8 mouse cellular contexts compared by ENCODE assay signal in the genomic region with DNA sequence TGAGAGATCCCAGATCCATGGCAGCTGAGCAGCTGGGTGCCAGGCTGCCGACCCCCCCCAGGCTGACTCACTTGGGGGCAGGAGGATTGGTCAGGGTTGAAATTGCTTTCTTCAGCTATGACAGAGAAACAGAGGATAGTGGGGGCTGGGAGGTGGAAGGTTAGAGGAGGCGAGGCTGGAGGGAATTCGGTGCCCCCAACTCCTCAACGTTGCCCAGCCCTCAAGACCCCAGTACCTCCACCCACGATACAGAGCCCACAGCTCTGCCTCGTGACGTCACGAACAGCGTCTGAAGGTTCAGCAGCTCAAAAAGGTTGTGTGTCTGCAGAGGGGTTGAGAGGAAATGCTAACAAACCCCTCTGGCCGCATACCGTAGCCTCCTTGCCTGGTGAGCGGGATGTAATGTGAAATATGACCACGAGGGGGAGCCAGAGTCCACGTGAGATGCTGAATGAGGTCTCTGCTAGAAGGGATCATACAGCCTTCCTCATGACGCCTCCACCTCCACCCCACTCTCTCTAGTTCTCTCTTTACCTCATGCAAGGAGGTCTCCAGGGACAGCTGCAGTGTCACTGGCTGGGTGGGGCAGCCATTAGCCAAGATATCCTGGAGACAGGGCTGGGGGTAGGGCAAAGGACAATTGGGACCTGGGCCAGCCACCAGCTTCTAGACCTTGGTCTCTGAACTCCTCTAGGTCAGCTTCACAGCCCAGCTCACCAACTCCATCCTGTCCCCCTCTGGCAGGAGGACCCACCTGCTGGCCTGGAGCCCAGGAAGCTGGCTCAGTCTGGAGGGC. TPM values are rescaled to one million over a fixed set of nuclear protein-coding genes. Genes with fewer than 3 reads are reported as not detected.
DNase-seq lines count a peak whose midpoint lies in the region; ATAC-seq and TF ChIP-seq lines count a peak whose summit lies in the region.

No protein-coding gene starts in this region.

- no peaks in the 10 kb centered on the region for H3K9me3 ChIP-seq in heart, embryonic 12.5 days (replicated peaks)
- no peaks in the 10 kb centered on the region for H3K9me3 ChIP-seq in kidney, embryonic 16.5 days (ENCODE audit: low read length)

- H3K4me3 ChIP-seq in bone marrow, adult 2 months (replicated peaks; ENCODE audit: control insufficient read depth, low read depth, low read length) = no peak overlapping the region
- no peak overlapping the region for H3K4me3 ChIP-seq in embryonic fibroblast, embryonic 13.5 days (ENCODE audit: insufficient read depth, low read length)
- no peak overlapping the region for H3K4me3 ChIP-seq in heart, embryonic 12.5 days
- no peak overlapping the region; the same call in 1 of the 2 replicates for H3K4me3 ChIP-seq in kidney, embryonic 16.5 days (ENCODE audit: low read length)

- no peaks in the 10 kb centered on the region for H3K4me1 ChIP-seq in bone marrow, adult 2 months (ENCODE audit: control insufficient read depth, insufficient read depth, low read length)
- 0 out of 2 replicates have a peak, but pooled peaks cover 7% of the 10 kb centered on the region for H3K4me1 ChIP-seq in embryonic fibroblast, embryonic 13.5 days (ENCODE audit: control insufficient read depth, insufficient read depth, low read length)
- H3K4me1 ChIP-seq in heart, embryonic 12.5 days (replicated peaks) = peaks cover 21% of the 10 kb centered on the region
- no peaks in the 10 kb centered on the region for H3K4me1 ChIP-seq in kidney, embryonic 16.5 days (ENCODE audit: insufficient read depth, low read length)

- 13% methylated on average over 15 of the region's 15 CpGs for WGBS in bone marrow, adult 2 months
- 10% methylated on average over 15 of the region's 15 CpGs for WGBS in heart, embryonic 12.5 days
- WGBS in kidney, embryonic 16.5 days = 14% methylated on average over 15 of the region's 15 CpGs

- peak overlapping the region; percentile 57 for H3K9ac ChIP-seq in heart, embryonic 12.5 days
- H3K9ac ChIP-seq in kidney, embryonic 16.5 days (replicated peaks; ENCODE audit: low read length) = peak overlapping the region; percentile 54; the same call in 1 of the 2 replicates

- no peaks in the 10 kb centered on the region for H3K36me3 ChIP-seq in heart, embryonic 12.5 days
- no peaks in the 10 kb centered on the region for H3K36me3 ChIP-seq in kidney, embryonic 16.5 days (ENCODE audit: insufficient read depth, low read length)
- no peaks in the 10 kb centered on the region for H3K36me3 ChIP-seq in splenic B cell, adult 2 months (ENCODE audit: control insufficient read depth, insufficient read depth, low read length, poor library complexity, severe bottlenecking)

- peak overlapping the region; percentile 53 for H3K4me2 ChIP-seq in heart, embryonic 12.5 days
- peak overlapping the region; percentile 38 for H3K4me2 ChIP-seq in kidney, embryonic 16.5 days (replicated peaks; ENCODE audit: low read depth, low read length)

- DNase-seq in 416B (ENCODE audit: low read depth) = peak; percentile 80
- DNase-seq in liver = peak; percentile 79
- peak; percentile 87 for DNase-seq in naive thymus-derived CD4-positive, alpha-beta T cell, adult 2 months (ENCODE audit: low read depth)
- peak; percentile 94 for DNase-seq in splenic B cell, adult 2 months (ENCODE audit: low read depth, low spot score)

- no peak overlapping the region for H3K27ac ChIP-seq in bone marrow, adult 2 months (ENCODE audit: control insufficient read depth, insufficient read depth, low read depth, low read length, poor library complexity)
- no peak overlapping the region for H3K27ac ChIP-seq in embryonic fibroblast, embryonic 13.5 days (ENCODE audit: insufficient read depth, low read length)
- H3K27ac ChIP-seq in heart, embryonic 12.5 days (ENCODE audit: poor library complexity, severe bottlenecking) = no peak overlapping the region
- H3K27ac ChIP-seq in kidney, embryonic 16.5 days (ENCODE audit: low read length) = no peak overlapping the region

- TF ChIP-seq POLR2A in bone marrow, adult 2 months (IDR thresholded peaks at IDR 0.05; ENCODE audit: borderline replicate concordance, control insufficient read depth, low read depth, low read length) = no peak
- TF ChIP-seq POLR2A in embryonic fibroblast, embryonic 13.5 days (IDR thresholded peaks at IDR 0.05; ENCODE audit: low read depth, low read length) = no peak

- ATAC-seq in heart, embryonic 12.5 days (ENCODE audit: insufficient number of reproducible peaks, low FRiP score) = peak; percentile 26; the same call in 1 of the 2 replicates
- ATAC-seq in kidney, embryonic 16.5 days (ENCODE audit: low FRiP score, low TSS enrichment) = peak; percentile 78

- peak; percentile 98 for TF ChIP-seq CTCF in bone marrow, adult 2 months (IDR thresholded peaks at IDR 0.05; ENCODE audit: control insufficient read depth, insufficient read depth, low read length)
- peak; percentile 95 for TF ChIP-seq CTCF in embryonic fibroblast, embryonic 13.5 days (IDR thresholded peaks at IDR 0.05; ENCODE audit: borderline replicate concordance, insufficient read depth, low read length)

- H3K27me3 ChIP-seq in heart, embryonic 12.5 days (replicated peaks) = 0 out of 2 replicates have a peak, but pooled peaks cover 6% of the 10 kb centered on the region
- H3K27me3 ChIP-seq in kidney, embryonic 16.5 days (ENCODE audit: insufficient read depth, low read length) = no peaks in the 10 kb centered on the region
- H3K27me3 ChIP-seq in splenic B cell, adult 2 months (ENCODE audit: control insufficient read depth, insufficient read depth, low read length, poor library complexity, severe bottlenecking) = no peaks in the 10 kb centered on the region

RNA-seq across cellular contexts. Expression of a gene that starts 6.2 kb away (rescaled TPM):
- polyA plus RNA-seq in bone marrow, adult 2 months (2011; ENCODE audit: insufficient read depth, insufficient read length, low replicate concordance, missing spikeins) = not detected in 2 replicates
- not detected in 2 replicates for polyA plus RNA-seq in embryonic fibroblast, embryonic 13.5 days (2011; ENCODE audit: insufficient read length, low read depth, missing spikeins)
- 0.06 and 0.15 TPM in 2 replicates for polyA plus RNA-seq in heart, embryonic 12.5 days (2016; fragmentation: Nextera tagmentation; extraction: Ambion mirVana)
- polyA plus RNA-seq in kidney, embryonic 16.5 days (2015; fragmentation: Nextera tagmentation; extraction: Ambion mirVana) = 14.7 and 17.8 TPM in 2 replicates

RNA-seq across cellular contexts. Expression of a gene that starts 11.1 kb away (rescaled TPM):
- polyA plus RNA-seq in bone marrow, adult 2 months (2011; ENCODE audit: insufficient read depth, insufficient read length, low replicate concordance, missing spikeins) = not detected in 2 replicates
- polyA plus RNA-seq in embryonic fibroblast, embryonic 13.5 days (2011; ENCODE audit: insufficient read length, low read depth, missing spikeins) = not detected in 2 replicates
- polyA plus RNA-seq in heart, embryonic 12.5 days (2016; fragmentation: Nextera tagmentation; extraction: Ambion mirVana) = 0.78 and 1.2 TPM in 2 replicates
- polyA plus RNA-seq in kidney, embryonic 16.5 days (2015; fragmentation: Nextera tagmentation; extraction: Ambion mirVana) = 34.2 and 48.4 TPM in 2 replicates

RNA-seq across cellular contexts. Expression of a gene that starts 15.9 kb away (rescaled TPM):
- 0.34 and 0.72 TPM in 2 replicates for polyA plus RNA-seq in bone marrow, adult 2 months (2011; ENCODE audit: insufficient read depth, insufficient read length, low replicate concordance, missing spikeins)
- polyA plus RNA-seq in embryonic fibroblast, embryonic 13.5 days (2011; ENCODE audit: insufficient read length, low read depth, missing spikeins) = 1.2 and 1.9 TPM in 2 replicates
- 186 and 208 TPM in 2 replicates for polyA plus RNA-seq in heart, embryonic 12.5 days (2016; fragmentation: Nextera tagmentation; extraction: Ambion mirVana)
- 0.58 and 0.80 TPM in 2 replicates for polyA plus RNA-seq in kidney, embryonic 16.5 days (2015; fragmentation: Nextera tagmentation; extraction: Ambion mirVana)

RNA-seq across cellular contexts. Expression of a gene that starts 31.2 kb away (rescaled TPM):
- polyA plus RNA-seq in bone marrow, adult 2 months (2011; ENCODE audit: insufficient read depth, insufficient read length, low replicate concordance, missing spikeins) = not detected in 2 replicates
- not detected in 2 replicates for polyA plus RNA-seq in embryonic fibroblast, embryonic 13.5 days (2011; ENCODE audit: insufficient read length, low read depth, missing spikeins)
- polyA plus RNA-seq in heart, embryonic 12.5 days (2016; fragmentation: Nextera tagmentation; extraction: Ambion mirVana) = not detected in 2 replicates
- not detected in 2 replicates for polyA plus RNA-seq in kidney, embryonic 16.5 days (2015; fragmentation: Nextera tagmentation; extraction: Ambion mirVana)

RNA-seq across cellular contexts. Expression of a gene that starts 36.7 kb away (rescaled TPM):
- polyA plus RNA-seq in bone marrow, adult 2 months (2011; ENCODE audit: insufficient read depth, insufficient read length, low replicate concordance, missing spikeins) = not detected in 2 replicates
- polyA plus RNA-seq in embryonic fibroblast, embryonic 13.5 days (2011; ENCODE audit: insufficient read length, low read depth, missing spikeins) = not detected in 2 replicates
- 0.93 and 1.1 TPM in 2 replicates for polyA plus RNA-seq in heart, embryonic 12.5 days (2016; fragmentation: Nextera tagmentation; extraction: Ambion mirVana)
- polyA plus RNA-seq in kidney, embryonic 16.5 days (2015; fragmentation: Nextera tagmentation; extraction: Ambion mirVana) = 3.0 and 3.1 TPM in 2 replicates

Comparison
In these comparisons a context has a peak if more than half of its experiments do, and no peak if none do; other contexts are left out.
1. RNA of a gene that starts 6.2 kb away (polyA plus RNA-seq): 14.7 to 17.8 TPM in kidney, embryonic 16.5 days; 0.06 to 0.15 TPM in heart, embryonic 12.5 days, not detected in bone marrow, adult 2 months and not detected in embryonic fibroblast, embryonic 13.5 days; every median in the first group is over 10 times any median in the second.
2. RNA of a gene that starts 11.1 kb away (polyA plus RNA-seq): 34.2 to 48.4 TPM in kidney, embryonic 16.5 days; 0.78 to 1.2 TPM in heart, embryonic 12.5 days, not detected in bone marrow, adult 2 months and not detected in embryonic fibroblast, embryonic 13.5 days; every median in the first group is over 10 times any median in the second.
3. RNA of a gene that starts 15.9 kb away (polyA plus RNA-seq): 186 to 208 TPM in heart, embryonic 12.5 days; 1.2 to 1.9 TPM in embryonic fibroblast, embryonic 13.5 days, 0.58 to 0.80 TPM in kidney, embryonic 16.5 days and 0.34 to 0.72 TPM in bone marrow, adult 2 months; every median in the first group is over 10 times any median in the second.
4. Peak in every context shown above with its lines, with median percentiles within 50 percentile points of each other: DNase-seq.